In genomic region chr19:55953207-55953606, GRCm38 (mm10) we compare ENCODE assay signal across 7 mouse cellular contexts.
DNase-seq lines count a peak whose midpoint lies in the region; ATAC-seq lines count a peak whose summit lies in the region.

No protein-coding gene starts in this region.

- WGBS in forebrain, embryonic 12.5 days, result 60% methylated on average over 3 of the region's 3 CpGs
- WGBS in limb, embryonic 10.5 days, result 93% methylated on average over 3 of the region's 3 CpGs

- no peak overlapping the region for H3K4me3 ChIP-seq in forebrain, embryonic 12.5 days (replicated peaks)
- H3K4me3 ChIP-seq in limb, embryonic 10.5 days, result no peak overlapping the region

- H3K9ac ChIP-seq in forebrain, embryonic 12.5 days, result no peak overlapping the region

- peak; percentile 35 for DNase-seq in ovary, postnatal 36 days (ENCODE audit: low spot score)
- no peak for DNase-seq in ovary, adult 18-20 months (ENCODE audit: low spot score)
- peak; percentile 52 for DNase-seq in heart, postnatal 10 days
- no peak for DNase-seq in limb, embryonic 10.5 days (ENCODE audit: low spot score)
- DNase-seq in c-Kit-positive CD71-positive TER-119-positive erythroid progenitor cells, embryonic 14.5 days (ENCODE audit: low spot score), result no peak
- no peak for DNase-seq in ovary, postnatal 10 days (ENCODE audit: low spot score)

- H3K4me1 ChIP-seq in forebrain, embryonic 12.5 days, result peaks cover 22% of the 10 kb centered on the region
- peaks cover 7% of the 10 kb centered on the region; the same call in 1 of the 2 replicates for H3K4me1 ChIP-seq in limb, embryonic 10.5 days

- peaks cover 8% of the 10 kb centered on the region; the same call in 1 of the 2 replicates for H3K27me3 ChIP-seq in forebrain, embryonic 12.5 days
- H3K27me3 ChIP-seq in limb, embryonic 10.5 days (ENCODE audit: low read depth, poor library complexity, severe bottlenecking), result no peaks in the 10 kb centered on the region

- peak; percentile 23; the same call in 1 of the 2 replicates for ATAC-seq in forebrain, embryonic 12.5 days (ENCODE audit: low FRiP score)

- no peak overlapping the region for H3K4me2 ChIP-seq in forebrain, embryonic 12.5 days

- H3K9me3 ChIP-seq in forebrain, embryonic 12.5 days, result no peaks in the 10 kb centered on the region
- H3K9me3 ChIP-seq in limb, embryonic 10.5 days (replicated peaks), result no peaks in the 10 kb centered on the region

- intact Hi-C loops in heart, postnatal 10 days (cut with DNase I), result no loop called here

- no peaks in the 10 kb centered on the region for H3K36me3 ChIP-seq in forebrain, embryonic 12.5 days (replicated peaks)
- no peaks in the 10 kb centered on the region for H3K36me3 ChIP-seq in limb, embryonic 10.5 days

- peak overlapping the region; percentile 37; the same call in 1 of the 2 replicates for H3K27ac ChIP-seq in forebrain, embryonic 12.5 days
- 0 out of 2 replicates have a peak overlapping the region, but pooled peaks have one; percentile 47 for H3K27ac ChIP-seq in limb, embryonic 10.5 days

Comparison
In these comparisons a context has a peak if more than half of its experiments do, and no peak if none do; other contexts are left out.
1. DNase-seq: peak in ovary, postnatal 36 days (single experiment) and heart, postnatal 10 days (2 of 2); none in ovary, adult 18-20 months (single experiment), limb, embryonic 10.5 days (single experiment), c-Kit-positive CD71-positive TER-119-positive erythroid progenitor cells, embryonic 14.5 days (single experiment) and ovary, postnatal 10 days (single experiment).